Mouse (Mus musculus): Measurements from ENCODE around the gene Vav2.

The Vav2 gene

DNA sequence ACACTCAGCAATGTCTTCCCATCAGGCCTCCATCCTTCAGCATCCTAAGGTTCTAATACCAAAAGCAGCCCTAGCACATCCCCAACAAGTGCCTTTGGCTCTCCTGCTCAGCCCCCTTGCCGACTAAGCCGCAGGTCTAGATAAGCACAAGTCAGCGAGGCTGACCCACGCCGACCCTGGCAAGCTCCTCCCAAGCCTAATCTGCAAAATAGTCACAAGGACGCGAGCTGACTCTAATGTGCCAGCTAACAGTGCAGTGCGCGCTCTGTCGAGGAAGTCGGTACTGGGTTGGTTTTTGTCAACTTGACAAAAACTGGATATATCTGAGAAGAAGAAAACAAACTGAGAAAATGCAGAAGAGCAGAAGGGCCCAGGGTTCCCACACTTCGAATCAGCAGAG, 53.5 kb downstream of the Vav2 start:
- no peak for DNase-seq (ENCODE audit: low read depth in 2 of 2, low spot score in 2 of 2)

- DNase-seq (ENCODE audit: low read depth in 2 of 2, low spot score in 2 of 2) = no peak
These were observed 55.4 kb downstream of the Vav2 start for GRCm38 (mm10) chr2:27371450-27371849.

DNA sequence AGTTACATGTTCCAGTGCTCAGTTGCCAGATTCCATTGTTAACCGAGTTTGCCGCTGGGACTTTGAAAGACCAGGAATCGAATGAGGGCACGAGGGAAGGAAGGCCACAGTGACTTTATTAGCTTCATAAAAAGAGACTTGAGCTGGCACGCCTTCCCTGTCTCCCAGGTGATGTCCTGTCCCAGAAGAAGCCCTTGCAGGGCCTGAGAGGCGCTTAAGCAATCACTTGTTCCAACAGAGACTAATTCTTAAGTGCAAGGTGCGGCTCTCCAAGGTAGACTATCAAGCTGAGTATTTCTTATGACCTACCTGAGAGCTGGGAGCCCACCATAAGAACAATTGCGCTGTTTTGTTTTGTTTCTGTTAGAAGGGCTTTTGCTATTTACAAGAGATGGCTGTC, 57.9 kb downstream of the Vav2 start:
- DNase-seq (ENCODE audit: low read depth in 2 of 2, low spot score in 2 of 2) = no peak

DNA sequence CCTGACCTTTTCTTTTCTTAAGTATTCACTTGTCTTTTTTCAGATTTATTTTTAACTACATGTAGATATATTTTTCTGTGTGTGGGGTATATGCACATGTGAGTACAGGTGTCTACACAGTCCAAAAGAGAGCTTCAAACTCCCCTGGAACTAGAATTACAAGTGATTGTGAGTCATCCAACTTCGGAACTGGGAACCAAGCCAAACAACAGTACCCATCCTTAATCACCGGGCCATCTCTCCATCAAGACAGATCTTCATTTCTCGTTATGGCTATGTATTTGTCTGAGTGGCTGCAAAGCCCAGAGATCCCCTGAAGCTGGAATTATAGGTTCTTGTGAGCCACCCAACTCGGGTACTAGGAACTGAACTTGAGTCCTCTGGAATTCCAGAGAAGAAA, 61.5 kb downstream of the Vav2 start:
- DNase-seq (ENCODE audit: low read depth in 2 of 2, low spot score in 2 of 2) = no peak

GRCm38 (mm10) chr2:27361786-27362185, 65.0 kb downstream of the Vav2 start:
- DNase-seq (ENCODE audit: low read depth in 2 of 2, low spot score in 2 of 2) = no peak

DNA sequence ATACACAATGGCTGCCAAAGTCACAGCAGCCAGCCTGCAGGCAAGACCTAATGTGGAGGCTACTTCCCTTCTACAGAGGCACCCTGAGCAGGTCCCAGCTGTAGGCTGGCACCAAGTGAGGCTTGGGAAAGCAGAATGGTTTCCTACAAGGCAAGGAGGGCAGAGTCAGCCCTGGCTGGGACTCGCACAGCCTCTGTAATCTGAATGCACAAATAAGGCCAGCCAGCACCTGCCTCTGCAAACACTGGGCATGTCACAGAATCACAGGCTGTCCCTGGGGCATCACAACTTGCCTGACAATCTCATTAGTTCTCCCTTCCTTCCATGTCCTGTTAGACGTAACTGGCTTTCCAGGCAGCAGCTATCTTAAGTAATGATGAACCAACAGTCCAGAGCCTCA, 68.4 kb downstream of the Vav2 start:
- DNase-seq (ENCODE audit: low read depth in 2 of 2, low spot score in 2 of 2) = no peak

- no peak for DNase-seq (ENCODE audit: low read depth in 2 of 2, low spot score in 2 of 2)
These were observed 71.1 kb downstream of the Vav2 start for GRCm38 (mm10) chr2:27355684-27356083.

- no peak for DNase-seq (ENCODE audit: low read depth in 2 of 2, low spot score in 2 of 2)
These were observed 72.1 kb downstream of the Vav2 start for GRCm38 (mm10) chr2:27354610-27355211.

DNA sequence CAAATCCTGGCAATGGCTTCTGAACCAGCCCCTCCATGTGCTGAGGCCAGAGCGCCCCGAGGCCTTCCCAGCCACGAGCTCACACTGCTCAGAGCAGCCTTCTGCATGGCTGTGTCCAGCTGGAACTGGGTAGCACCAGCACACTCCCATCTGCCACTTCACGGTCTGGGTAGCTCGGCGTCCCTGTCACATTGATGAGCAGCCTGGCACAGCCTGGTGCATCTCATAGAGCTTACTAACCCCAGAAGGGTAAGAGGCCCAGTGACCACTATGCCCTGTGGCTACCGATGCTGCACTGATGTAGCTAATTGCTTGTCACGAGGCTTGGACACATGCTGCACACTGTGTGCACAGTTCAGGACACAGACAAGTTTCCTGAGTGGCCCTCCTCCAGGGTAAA, 74.1 kb downstream of the Vav2 start:
- no peak for DNase-seq (ENCODE audit: low read depth in 2 of 2, low spot score in 2 of 2)

DNA sequence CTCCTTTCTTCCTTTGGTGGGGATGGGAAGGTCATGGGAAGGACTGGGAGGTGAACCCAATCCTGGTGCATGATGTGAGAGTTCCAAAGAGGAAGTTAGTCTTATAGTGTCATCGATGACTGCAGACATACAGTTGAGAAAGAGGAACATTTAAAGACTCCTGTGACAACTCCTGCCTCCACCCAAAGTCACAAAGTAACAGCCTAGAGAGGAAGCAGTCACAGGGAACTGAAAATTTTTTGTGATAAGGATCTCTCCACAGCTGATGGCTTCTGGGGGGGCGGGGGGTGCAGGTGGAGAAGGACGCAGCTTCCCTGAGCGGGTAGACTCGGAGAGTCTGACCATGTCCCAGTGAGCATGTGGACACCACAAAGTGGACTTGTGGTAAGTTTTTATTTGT, 76.5 kb downstream of the Vav2 start:
- no peak for DNase-seq (ENCODE audit: low read depth in 2 of 2, low spot score in 2 of 2)

DNA sequence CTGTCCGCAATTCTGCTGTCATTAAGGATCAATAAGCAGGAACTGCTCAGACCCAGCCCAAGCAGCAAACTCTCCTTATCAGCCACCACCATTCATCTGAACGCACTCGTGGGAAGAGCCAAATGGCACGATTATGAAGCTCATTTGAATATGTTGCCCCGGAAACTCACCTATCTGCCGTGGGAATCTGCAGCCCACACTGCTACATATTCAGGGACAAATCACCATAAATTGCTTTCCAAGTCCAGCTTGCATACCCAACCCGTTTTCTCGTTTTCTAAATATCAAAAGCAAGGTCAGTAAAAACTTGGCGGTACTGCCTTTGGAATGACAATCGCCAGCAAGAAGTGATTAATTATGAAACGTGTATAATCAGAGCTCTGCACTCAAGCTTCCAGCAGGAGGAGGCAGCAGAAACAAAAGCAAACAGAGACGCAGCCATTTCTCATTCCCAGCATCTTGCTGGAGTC, 82.8 kb downstream of the Vav2 start:
- no peak for DNase-seq (ENCODE audit: low read depth in 2 of 2, low spot score in 2 of 2)

DNA sequence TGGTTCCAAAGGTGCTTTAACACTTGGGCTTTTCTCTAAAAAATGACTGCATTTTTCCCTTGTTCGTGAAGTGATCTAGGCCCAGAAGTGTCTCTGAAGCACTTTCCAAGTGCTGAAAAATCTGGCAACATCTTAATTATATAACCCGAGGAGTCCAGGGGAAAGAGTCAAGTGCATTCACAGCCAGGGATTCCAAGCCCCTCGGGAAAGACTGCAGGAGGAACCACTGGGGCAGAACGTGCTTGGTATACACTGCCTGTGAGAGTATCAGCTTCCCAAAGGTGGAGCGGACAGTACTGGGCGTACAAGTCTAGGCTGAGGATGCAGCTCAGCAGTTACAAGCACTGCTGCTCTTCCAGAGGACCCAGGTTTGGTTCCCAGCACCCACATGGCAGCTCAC, 86.2 kb downstream of the Vav2 start:
- no peak for DNase-seq (ENCODE audit: low read depth in 2 of 2, low spot score in 2 of 2)

DNA sequence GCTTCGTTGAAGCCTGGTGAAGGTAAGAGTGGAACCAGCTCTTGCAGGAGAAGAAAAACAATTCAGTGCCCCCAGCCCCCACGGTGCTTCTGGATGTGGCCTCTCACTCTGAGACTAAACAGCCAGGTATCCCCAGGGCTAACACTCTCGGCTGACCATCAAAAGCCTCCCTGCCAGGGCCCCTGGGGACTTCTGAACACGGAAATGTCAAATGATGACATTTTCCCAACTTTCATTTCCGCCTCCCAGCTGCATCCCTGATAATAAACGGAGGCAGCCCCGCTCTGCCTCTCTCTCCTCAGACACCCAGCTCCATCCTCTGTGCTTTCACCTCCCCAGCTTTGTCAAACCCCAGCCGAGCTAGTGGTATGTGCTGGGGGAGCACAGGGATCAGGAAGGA, 87.8 kb downstream of the Vav2 start:
- DNase-seq (ENCODE audit: low read depth in 2 of 2, low spot score in 2 of 2) = no peak

DNA sequence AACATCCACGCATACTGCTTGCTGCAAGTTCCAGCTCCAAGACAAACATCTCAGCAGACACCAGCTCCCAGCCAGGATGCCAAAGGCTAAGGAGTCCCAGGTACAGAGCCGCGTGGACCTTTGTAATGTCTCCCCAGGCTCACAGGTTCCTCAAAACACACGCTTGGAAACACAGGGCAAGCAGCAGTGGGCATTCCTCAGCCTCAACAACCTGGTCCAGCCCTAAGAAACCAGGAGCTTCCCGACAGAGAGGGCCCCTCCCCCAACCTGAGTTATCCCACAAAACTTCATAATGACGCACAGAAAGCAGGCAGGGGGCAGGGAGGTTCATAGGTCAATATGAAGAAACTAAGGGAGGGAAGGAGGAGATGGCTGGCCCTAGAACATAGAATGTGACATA, 89.6 kb downstream of the Vav2 start:
- DNase-seq (ENCODE audit: low read depth in 2 of 2, low spot score in 2 of 2) = no peak

DNA sequence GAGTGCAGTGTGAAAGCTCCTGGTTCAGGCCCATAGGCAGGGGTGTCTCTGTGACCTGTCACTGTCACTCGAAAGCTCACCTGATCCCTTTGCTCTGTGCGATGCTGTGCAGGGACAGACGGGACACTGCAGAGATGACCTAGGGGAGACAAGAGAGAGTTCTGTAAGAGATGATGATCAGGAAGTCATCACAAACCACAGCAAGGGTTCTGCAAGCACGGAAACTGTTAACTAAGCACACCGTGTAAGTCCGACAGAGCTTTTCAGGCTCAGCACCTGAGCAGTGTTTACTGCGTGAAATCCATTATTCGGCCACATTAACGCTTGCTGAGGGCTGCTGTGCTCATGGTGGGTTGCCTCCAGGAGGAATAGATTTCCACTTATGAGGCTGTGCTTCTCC, 90.2 kb downstream of the Vav2 start:
- DNase-seq (ENCODE audit: low read depth in 2 of 2, low spot score in 2 of 2) = no peak

- no peak for DNase-seq (ENCODE audit: low read depth in 2 of 2, low spot score in 2 of 2)
These were observed 92.0 kb downstream of the Vav2 start for GRCm38 (mm10) chr2:27334816-27335215.

DNA sequence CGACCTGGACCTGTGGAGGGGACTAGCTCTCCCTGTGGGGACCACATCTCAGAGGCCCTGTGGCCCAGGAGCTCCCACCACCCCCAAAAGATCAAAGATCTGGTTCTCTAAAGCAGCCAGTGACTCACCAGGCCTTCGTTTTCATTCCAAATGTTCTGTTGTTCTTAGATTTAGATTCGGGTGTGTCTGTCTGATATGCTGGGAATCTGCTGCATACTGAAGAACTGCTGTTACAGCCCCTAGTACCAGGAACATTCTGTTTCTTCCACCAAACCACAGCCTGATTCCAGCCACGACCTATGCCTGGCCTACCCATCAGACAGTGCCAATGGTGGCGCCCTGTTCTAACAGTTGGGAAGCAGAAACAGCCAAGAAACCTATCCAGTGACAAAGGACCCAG, 95.3 kb downstream of the Vav2 start:
- DNase-seq (ENCODE audit: low read depth in 2 of 2, low spot score in 2 of 2) = no peak

DNA sequence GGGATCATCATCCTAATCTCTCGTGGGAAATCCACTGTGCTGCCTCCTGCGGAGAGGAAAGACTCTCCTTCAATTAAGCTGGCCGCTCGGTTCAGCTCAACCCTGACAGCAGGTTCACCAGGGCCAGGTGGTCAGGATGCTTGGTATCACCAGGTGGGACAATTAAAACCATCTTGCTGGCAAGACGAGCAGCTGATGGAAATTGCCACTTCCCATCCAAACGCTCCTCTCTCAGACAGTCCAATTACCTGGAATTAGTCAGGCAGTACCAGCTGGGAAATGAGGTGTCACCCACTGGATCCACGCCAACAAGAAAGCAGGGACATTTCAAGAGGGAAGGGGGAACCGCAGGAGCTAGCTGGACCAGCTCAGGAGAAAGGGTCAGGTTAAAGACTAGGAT, 96.4 kb downstream of the Vav2 start:
- no peak for DNase-seq (ENCODE audit: low read depth in 2 of 2, low spot score in 2 of 2)

- DNase-seq (ENCODE audit: low read depth in 2 of 2, low spot score in 2 of 2) = no peak
These were observed 97.3 kb downstream of the Vav2 start for GRCm38 (mm10) chr2:27329386-27330060.

GRCm38 (mm10) chr2:27328613-27329041, 98.2 kb downstream of the Vav2 start:
- no peak for DNase-seq (ENCODE audit: low read depth in 2 of 2, low spot score in 2 of 2)

DNA sequence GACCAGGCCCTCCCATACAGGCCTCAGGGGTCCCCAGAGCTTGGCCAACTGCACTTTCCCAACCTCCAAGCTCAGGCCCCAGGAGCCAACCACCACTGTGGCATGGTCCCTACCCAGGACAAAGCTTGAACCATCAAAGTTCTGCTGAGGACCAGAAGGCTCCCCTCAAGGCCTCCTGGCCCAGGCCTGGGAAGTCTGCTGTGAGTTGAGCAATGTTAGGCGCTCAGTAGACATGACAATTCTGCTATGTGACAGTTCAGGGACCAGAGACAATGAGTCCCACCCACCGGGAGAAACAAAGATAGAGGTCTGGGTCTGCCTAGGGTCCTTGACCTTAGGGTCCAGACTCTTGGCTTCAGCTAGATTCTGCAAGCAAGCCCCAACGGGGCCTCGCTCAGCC, 98.9 kb downstream of the Vav2 start:
- no peak for DNase-seq (ENCODE audit: low read depth in 2 of 2, low spot score in 2 of 2)

DNA sequence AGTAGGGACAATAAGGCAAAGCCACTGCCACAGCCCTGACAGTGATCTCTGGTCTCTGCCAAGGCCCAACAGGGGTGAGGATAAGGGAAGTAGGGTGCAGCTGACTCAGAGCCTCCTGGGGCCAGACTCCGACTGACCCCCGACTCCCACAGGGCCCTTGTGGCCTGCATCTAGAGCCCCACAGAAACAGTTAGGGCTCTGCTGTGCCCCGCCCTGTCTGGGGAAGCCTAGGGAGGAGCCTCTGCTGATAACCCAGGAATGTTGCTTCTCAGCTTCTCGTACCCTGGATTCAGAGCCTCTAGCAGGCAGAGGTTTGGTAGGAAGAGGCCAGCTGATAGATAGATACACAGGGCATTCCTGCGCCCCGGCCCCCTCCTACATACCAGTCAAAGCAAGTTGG, 99.8 kb downstream of the Vav2 start:
- DNase-seq (ENCODE audit: low read depth in 2 of 2, low spot score in 2 of 2) = no peak

- no peak for DNase-seq (ENCODE audit: low read depth in 2 of 2, low spot score in 2 of 2)
These were observed 100.5 kb downstream of the Vav2 start for GRCm38 (mm10) chr2:27326357-27326756.
